Mouse (Mus musculus) embryonic facial prominence, embryonic 13.5 days (tissue): ENCODE measurements around the gene Plpp4. TPM values are rescaled to one million over a fixed set of nuclear protein-coding genes. Genes with fewer than 3 reads are reported as not detected.

Experiments used
- ATAC-seq: fragments of 200-750 bp; cut with Nextera tagmentation; 2 replicates; pipeline ENCODE4 v1.8.0; 2017; ENCODE audit warnings: low read depth; ENCODE audit not compliant: insufficient number of reproducible peaks, insufficient read depth, low FRiP score, low TSS enrichment
- H3K27ac ChIP-seq: fragments of 300-500 bp; sonication (generic); 2 replicates; pipeline ENCODE4 v1.5.1; 2015; ENCODE audit warnings: moderate library complexity, mild to moderate bottlenecking, inconsistent platforms
- H3K27me3 ChIP-seq: fragments of 300-500 bp; sonication (generic); 2 replicates; pipeline ENCODE4 v1.6.1; 2015; ENCODE audit warnings: mild to moderate bottlenecking, inconsistent platforms
- H3K36me3 ChIP-seq: fragments of 300-500 bp; sonication (generic); 2 replicates; pipeline ENCODE4 v1.6.1; 2015; ENCODE audit warnings: mild to moderate bottlenecking, inconsistent platforms
- H3K4me1 ChIP-seq: fragments of 300-500 bp; sonication (generic); 2 replicates; pipeline ENCODE4 v1.6.1; 2015; ENCODE audit warnings: inconsistent platforms
- H3K4me2 ChIP-seq: fragments of 300-500 bp; sonication (generic); 2 replicates; pipeline ENCODE4 v1.6.1; 2015; ENCODE audit warnings: moderate library complexity, mild to moderate bottlenecking, inconsistent platforms
- H3K4me3 ChIP-seq: fragments of 300-500 bp; sonication (generic); 2 replicates; pipeline ENCODE4 v1.5.1; 2015; ENCODE audit warnings: mild to moderate bottlenecking, inconsistent platforms
- H3K9ac ChIP-seq: fragments of 300-500 bp; sonication (generic); 2 replicates; pipeline ENCODE4 v1.6.1; 2015; ENCODE audit warnings: mild to moderate bottlenecking, inconsistent platforms
- H3K9me3 ChIP-seq: fragments of 300-500 bp; sonication (generic); 2 replicates; pipeline ENCODE4 v1.6.1; 2016; ENCODE audit warnings: inconsistent platforms
- WGBS: fragments of 180-500 bp; shearing (Covaris S2); methylation state at CpG from one replicate; pipeline ENCODE4 v1.1.7; 2015; ENCODE audit warnings: mixed read lengths; 5-methylcytosine and 5-hydroxymethylcytosine counted together
- polyA plus RNA-seq: library from polyadenylated mRNA; unstranded; fragments of >200 nt; fragmentation: Nextera tagmentation; extraction: Ambion mirVana; gene quantifications from 2 replicates; pipeline ENCODE4 v1.2.1, GENCODE M21; 2015

Plpp4 gene
- polyA plus RNA-seq, 1 experiment from 2014 or later, result 0.55 TPM

DNA sequence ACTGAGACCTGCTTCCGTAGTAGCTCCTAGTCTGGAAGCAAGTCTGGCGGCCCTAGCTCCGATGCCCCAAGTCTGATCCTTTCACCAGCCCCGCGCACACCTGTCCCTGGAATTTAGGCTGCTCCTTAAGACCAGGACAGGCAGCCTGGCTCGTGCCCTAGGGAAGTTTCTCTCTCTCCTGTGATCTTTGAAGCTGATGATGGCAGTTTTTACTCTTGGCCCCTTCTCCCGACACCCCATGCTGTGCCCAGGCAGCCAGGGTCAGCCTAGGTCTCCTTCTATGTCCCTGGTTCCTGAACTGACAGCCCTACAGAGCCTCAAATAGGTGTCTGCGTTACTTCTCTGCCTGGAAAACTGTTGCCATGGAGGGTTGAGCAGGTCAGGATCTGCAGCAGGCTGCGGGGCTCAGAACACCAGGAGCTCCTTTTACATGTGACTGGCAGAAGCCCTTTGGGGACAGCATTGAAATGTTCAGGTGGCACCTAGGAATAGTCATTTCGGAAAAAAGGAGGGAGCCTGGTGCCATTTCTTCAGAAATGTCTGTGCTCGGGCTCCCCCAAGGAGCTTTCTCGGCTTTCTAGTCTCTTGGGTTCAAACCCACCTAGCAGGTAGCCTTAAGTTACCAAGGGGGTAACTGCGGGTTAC lies 665 bp downstream of the Plpp4 start:
- H3K27ac ChIP-seq, result no peak overlapping the region
- H3K36me3 ChIP-seq, result no peaks in the 10 kb centered on the region
- ATAC-seq, result no peak
- no peaks in the 10 kb centered on the region for H3K9me3 ChIP-seq
- WGBS, result 8% methylated on average over 13 of the region's 13 CpGs
- H3K4me1 ChIP-seq, result peaks cover 13% of the 10 kb centered on the region
- H3K4me2 ChIP-seq, result peak overlapping the region; percentile 87
- H3K4me3 ChIP-seq, result peak overlapping the region; percentile 49
- peaks cover 67% of the 10 kb centered on the region for H3K27me3 ChIP-seq
- peak overlapping the region; percentile 58; the same call in 1 of the 2 replicates for H3K9ac ChIP-seq

DNA sequence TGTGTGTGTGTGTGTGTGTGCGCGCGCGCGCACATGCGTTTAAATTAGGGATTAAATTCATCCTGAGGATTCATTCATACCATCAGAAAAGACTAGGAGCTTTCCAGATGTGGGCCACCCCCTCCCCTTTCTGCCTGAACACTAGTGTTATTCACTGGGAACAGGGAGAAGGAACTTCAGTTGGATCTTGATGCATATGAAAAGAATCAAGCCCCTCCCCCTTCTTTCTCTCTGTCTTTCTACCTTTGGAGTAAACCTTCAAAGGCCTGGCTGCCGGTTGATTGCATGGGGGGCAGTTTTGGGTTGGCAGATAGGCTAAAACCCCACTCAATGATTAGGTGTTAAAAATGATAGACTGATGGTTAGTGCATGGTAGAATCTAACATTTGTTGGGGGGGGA lies 1.5 kb downstream of the Plpp4 start:
- ATAC-seq, result no peak
- H3K4me1 ChIP-seq, result peaks cover 13% of the 10 kb centered on the region
- H3K4me3 ChIP-seq, result no peak overlapping the region
- H3K36me3 ChIP-seq, result no peaks in the 10 kb centered on the region
- no peak overlapping the region for H3K9ac ChIP-seq
- WGBS, result 64% methylated on average over 7 of the region's 7 CpGs
- no peak overlapping the region for H3K27ac ChIP-seq
- H3K9me3 ChIP-seq, result no peaks in the 10 kb centered on the region
- no peak overlapping the region for H3K4me2 ChIP-seq
- H3K27me3 ChIP-seq, result peaks cover 63% of the 10 kb centered on the region

DNA sequence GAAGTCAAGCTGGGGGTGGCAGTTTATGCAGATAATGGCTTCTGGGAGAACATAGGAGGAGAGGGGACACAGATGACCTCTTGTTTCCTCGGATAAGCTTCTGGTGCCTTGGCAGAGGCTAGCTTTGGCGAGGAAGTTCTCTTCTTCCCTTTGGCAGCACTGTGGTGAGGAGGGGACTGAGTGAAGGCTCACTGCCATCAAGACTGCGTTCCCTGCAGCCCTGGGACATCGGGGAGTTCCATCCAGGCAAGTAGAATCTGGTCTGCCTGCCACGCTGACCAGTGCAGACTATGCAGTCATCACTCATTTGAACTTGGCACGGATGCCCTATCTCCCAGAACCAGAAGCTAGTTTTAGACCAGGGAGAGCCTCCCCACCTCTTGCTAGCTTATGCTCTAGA lies 2.4 kb downstream of the Plpp4 start:
- Histone ChIP-seq H3K27ac (no peak overlapping the region), H3K27me3 (peaks cover 55% of the 10 kb centered on the region), H3K4me2 (no peak overlapping the region), H3K4me3 (no peak overlapping the region), H3K9me3 (no peaks in the 10 kb centered on the region), H3K36me3 (no peaks in the 10 kb centered on the region), H3K4me1 (peaks cover 13% of the 10 kb centered on the region), H3K9ac (no peak overlapping the region)
- WGBS, result 74% methylated on average over 6 of the region's 6 CpGs
- ATAC-seq, result no peak

DNA sequence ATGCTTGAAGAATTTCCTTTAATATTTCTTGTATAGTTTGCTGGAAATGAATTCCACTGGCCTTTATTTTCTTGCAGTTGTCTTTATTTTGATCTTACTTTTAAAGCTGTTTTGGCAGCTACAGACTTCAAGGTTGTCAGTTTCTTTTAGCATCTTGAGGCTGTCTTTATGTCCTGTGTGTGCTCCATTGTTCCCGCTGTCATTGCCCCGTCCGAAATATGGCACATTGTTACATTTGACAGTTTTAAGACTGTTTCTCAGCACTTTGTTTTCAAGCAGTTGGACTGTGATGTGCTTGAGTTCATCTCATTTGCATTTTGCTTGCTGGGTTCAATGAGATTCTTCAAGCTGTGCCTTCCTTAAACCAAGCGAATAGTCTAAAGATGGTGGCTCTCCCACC lies 17.0 kb downstream of the Plpp4 start:
- ATAC-seq, result no peak
- Histone ChIP-seq H3K9ac (no peak overlapping the region), H3K9me3 (no peaks in the 10 kb centered on the region), H3K4me2 (no peak overlapping the region), H3K27me3 (no peaks in the 10 kb centered on the region; the same call in 1 of the 2 replicates), H3K4me3 (no peak overlapping the region), H3K36me3 (no peaks in the 10 kb centered on the region), H3K27ac (no peak overlapping the region), H3K4me1 (no peaks in the 10 kb centered on the region)
- 73% methylated on average over 4 of the region's 4 CpGs for WGBS

DNA sequence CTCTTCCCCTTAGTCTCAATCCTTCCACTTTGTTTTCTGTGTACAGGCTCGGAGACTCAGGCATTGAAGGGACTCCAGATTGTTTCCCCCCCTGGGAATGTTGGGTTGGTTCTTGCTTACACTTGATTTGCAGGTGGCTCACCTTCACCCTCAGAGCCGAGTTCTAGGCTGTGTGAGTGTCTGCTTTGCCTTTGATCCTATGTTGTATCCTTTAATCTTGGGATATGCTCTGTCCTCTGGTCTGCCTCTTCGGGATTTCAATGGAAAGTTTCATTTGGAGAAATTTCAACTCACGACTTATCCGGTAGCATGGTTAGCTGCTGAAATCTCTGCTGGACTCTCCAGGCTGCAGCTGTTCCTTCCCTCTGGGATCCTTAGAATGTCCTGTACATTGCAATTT lies 17.9 kb downstream of the Plpp4 start:
- Histone ChIP-seq H3K4me2 (no peak overlapping the region), H3K27ac (no peak overlapping the region), H3K4me3 (no peak overlapping the region), H3K36me3 (no peaks in the 10 kb centered on the region), H3K9me3 (no peaks in the 10 kb centered on the region), H3K4me1 (no peaks in the 10 kb centered on the region), H3K9ac (no peak overlapping the region), H3K27me3 (no peaks in the 10 kb centered on the region; the same call in 1 of the 2 replicates)
- no peak for ATAC-seq
- 81% methylated on average over 5 of the region's 5 CpGs for WGBS

DNA sequence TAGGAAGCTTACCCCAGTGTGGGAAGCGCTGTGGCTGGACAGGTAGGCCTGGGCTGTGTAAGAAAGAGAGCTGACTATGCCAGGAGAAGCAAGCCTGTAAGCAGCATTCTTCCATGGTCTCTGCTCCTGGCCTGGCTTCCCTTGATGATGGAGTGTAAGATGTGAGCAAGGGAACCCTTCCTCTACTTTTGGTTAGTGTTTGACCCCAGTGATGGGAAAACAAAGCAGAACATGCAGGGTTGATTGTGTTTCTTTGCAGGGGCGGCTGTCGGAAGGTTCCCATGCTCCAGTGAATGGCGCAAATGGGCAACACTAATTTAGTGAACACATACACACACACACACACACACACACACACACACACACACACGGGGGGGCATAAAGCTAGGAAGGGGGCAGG lies 20.9 kb downstream of the Plpp4 start:
- H3K4me3 ChIP-seq, result no peak overlapping the region
- WGBS, result 94% methylated on average over 5 of the region's 5 CpGs

DNA sequence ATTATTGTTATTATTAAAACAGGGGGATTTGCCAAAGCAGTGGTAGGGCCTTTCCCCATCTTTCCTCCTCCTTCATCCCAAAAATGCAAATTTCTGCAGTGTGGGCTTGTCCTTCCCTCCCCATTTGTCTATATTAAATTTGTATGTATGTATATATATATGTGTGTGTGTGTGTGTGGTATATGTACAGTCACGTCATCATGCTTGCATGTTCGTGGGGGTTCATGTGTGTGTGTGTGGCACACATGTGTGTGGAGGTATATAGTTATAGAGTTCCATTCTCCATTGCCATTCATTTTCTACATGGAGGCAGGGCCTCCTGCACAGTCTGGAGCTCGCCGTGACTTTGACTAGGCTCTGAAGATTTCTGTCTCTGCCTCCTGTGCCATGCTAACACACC lies 22.0 kb downstream of the Plpp4 start:
- ATAC-seq, result no peak
- Histone ChIP-seq H3K27ac (no peak overlapping the region), H3K27me3 (no peaks in the 10 kb centered on the region; the same call in 1 of the 2 replicates), H3K4me2 (no peak overlapping the region), H3K36me3 (no peaks in the 10 kb centered on the region), H3K4me1 (no peaks in the 10 kb centered on the region), H3K9me3 (no peaks in the 10 kb centered on the region), H3K4me3 (no peak overlapping the region), H3K9ac (no peak overlapping the region)
- WGBS, result 90% methylated on average over 4 of the region's 4 CpGs

More for the DNA sequence above, 20.9 kb downstream of the Plpp4 start:
- no peak for ATAC-seq
- Histone ChIP-seq H3K9me3 (no peaks in the 10 kb centered on the region), H3K36me3 (no peaks in the 10 kb centered on the region), H3K27me3 (no peaks in the 10 kb centered on the region; the same call in 1 of the 2 replicates), H3K27ac (no peak overlapping the region), H3K9ac (no peak overlapping the region), H3K4me1 (no peaks in the 10 kb centered on the region), H3K4me2 (no peak overlapping the region)

DNA sequence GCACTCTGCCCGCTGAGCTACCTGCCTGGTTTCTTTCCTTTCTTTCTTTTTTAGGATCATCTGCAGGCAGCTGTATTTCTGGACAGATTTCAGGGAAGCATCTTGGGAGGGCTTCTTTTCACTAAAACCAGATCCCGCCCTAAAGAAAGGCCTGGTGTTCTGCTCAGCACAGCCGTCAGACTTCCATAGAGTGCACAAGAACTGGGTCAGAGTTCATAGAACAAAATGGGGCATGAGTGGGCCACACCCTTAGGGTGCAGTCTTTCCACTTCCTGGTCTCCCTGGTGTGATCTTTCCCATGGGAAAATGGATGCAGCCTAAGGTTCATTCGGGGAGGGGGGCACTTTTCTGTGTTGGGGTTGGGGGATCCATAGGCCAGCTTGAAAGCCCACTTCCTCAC lies 22.4 kb downstream of the Plpp4 start:
- H3K4me3 ChIP-seq, result no peak overlapping the region
- H3K27me3 ChIP-seq, result no peaks in the 10 kb centered on the region; the same call in 1 of the 2 replicates
- H3K9me3 ChIP-seq, result no peaks in the 10 kb centered on the region
- 62% methylated on average over 4 of the region's 4 CpGs for WGBS
- H3K4me2 ChIP-seq, result no peak overlapping the region
- no peak overlapping the region for H3K9ac ChIP-seq
- H3K4me1 ChIP-seq, result no peaks in the 10 kb centered on the region
- no peaks in the 10 kb centered on the region for H3K36me3 ChIP-seq
- no peak overlapping the region for H3K27ac ChIP-seq
- ATAC-seq, result no peak

DNA sequence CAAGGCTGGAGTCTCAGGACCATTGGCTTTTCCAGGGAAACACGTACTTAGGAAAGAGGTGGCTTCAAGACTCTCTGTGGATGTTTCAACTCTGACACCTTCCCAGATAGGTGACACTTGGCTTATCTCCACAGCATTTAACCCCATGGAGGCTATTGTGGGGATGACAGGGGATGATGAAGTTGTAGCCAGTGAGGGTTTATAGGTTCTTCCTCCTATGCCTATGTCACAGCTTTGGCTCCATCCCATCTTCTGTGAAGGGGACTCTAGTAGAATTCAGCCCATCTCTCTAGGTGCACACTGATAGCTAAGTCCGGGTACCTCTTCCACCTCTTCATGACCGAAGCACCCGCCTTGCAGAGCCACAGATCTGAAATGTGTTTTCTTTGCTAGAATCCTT lies 25.1 kb downstream of the Plpp4 start:
- Histone ChIP-seq H3K4me2 (no peak overlapping the region), H3K9ac (no peak overlapping the region), H3K9me3 (no peaks in the 10 kb centered on the region), H3K4me1 (no peaks in the 10 kb centered on the region), H3K4me3 (no peak overlapping the region), H3K27ac (no peak overlapping the region), H3K36me3 (no peaks in the 10 kb centered on the region), H3K27me3 (no peaks in the 10 kb centered on the region; the same call in 1 of the 2 replicates)
- ATAC-seq, result no peak
- 91% methylated on average over 4 of the region's 4 CpGs for WGBS

DNA sequence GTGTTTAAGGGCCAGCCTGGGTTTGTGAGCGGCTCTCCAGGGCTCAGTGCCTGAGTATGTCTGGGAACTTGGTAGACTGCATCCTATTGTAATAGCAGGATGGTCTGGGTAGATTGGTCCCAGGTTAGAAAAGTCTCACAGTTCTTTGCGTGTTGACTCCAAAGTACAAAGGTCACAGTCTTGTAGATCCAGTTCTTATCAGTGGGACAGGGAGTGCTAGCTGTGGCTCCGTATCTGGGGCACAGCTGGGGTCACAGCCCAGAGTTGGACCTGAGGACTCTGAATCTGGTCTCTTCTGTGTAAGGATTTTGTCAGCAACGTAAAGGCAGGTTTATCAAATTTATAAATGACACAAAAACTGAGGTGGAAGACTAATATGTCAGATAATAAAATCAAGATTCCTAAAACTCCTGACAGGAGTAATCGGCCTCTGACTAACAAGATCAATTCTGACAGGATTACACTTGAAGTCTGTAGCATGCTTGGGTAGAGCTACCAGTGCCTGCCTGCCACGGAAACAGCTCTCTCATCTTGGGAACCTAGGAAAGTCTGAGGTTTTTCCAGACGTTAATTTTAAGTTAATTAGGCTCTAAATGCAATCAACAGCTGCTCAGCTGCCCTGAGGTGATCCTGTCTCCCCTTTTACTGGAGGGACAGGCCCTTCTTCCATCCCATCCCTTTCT lies 28.5 kb downstream of the Plpp4 start:
- no peak overlapping the region for H3K27ac ChIP-seq
- 54% methylated on average over 7 of the region's 7 CpGs for WGBS
- H3K9me3 ChIP-seq, result no peaks in the 10 kb centered on the region
- H3K4me3 ChIP-seq, result no peak overlapping the region
- H3K36me3 ChIP-seq, result no peaks in the 10 kb centered on the region
- no peaks in the 10 kb centered on the region for H3K4me1 ChIP-seq
- H3K9ac ChIP-seq, result no peak overlapping the region
- no peak for ATAC-seq
- no peak overlapping the region for H3K4me2 ChIP-seq
- H3K27me3 ChIP-seq, result no peaks in the 10 kb centered on the region; the same call in 1 of the 2 replicates

DNA sequence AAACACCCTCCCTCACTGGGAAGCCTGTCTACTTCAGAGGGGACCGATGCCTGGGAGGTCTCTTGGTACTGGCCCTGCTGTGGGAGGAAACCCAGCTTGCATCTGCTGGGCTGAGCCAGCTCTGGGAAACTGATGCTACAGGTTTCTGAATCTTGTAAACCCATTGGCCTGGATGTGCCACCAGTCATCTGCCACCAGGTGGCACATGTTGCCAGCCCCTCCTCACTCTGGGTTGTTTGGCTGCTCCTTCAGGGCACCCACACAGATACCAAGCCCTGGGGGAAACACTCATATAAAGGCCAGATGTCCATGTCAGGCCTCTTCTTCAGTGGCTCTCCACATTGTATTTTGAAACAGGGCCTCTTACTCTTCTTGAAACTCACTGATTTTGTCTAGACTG lies 36.4 kb downstream of the Plpp4 start:
- 78% methylated on average over 1 of the region's 1 CpGs for WGBS

DNA sequence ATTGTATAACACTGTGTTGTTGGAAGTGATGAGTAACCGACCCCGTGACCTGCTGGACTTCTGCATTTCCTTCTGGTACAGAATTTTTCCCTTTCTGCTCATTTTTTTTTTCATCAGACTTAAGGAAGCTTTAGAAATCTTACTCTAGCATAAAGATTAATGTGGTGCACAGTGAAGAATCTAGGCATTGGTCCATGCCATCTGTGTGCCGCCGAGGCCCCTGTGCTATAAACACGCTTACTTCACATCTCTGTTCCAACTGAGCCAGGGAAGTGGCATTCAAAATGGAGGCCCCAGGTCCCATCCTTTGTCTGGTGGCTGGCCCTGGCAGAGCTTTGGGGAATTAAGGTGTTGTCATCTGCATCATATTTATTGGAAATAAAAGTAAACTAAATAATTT lies 44.8 kb downstream of the Plpp4 start:
- H3K4me2 ChIP-seq, result no peak overlapping the region
- 94% methylated on average over 5 of the region's 5 CpGs for WGBS

More for the DNA sequence above, 36.4 kb downstream of the Plpp4 start:
- Histone ChIP-seq H3K4me2 (no peak overlapping the region), H3K4me3 (no peak overlapping the region), H3K27me3 (no peaks in the 10 kb centered on the region), H3K9ac (no peak overlapping the region), H3K9me3 (no peaks in the 10 kb centered on the region), H3K4me1 (no peaks in the 10 kb centered on the region), H3K27ac (no peak overlapping the region), H3K36me3 (no peaks in the 10 kb centered on the region)
- ATAC-seq, result no peak

More for the DNA sequence above, 44.8 kb downstream of the Plpp4 start:
- Histone ChIP-seq H3K9me3 (no peaks in the 10 kb centered on the region), H3K4me1 (no peaks in the 10 kb centered on the region), H3K36me3 (no peaks in the 10 kb centered on the region), H3K9ac (no peak overlapping the region), H3K4me3 (no peak overlapping the region), H3K27ac (no peak overlapping the region), H3K27me3 (no peaks in the 10 kb centered on the region)
- ATAC-seq, result no peak
